Mouse (Mus musculus): Measurements from ENCODE around the gene Six2.

Six2 gene

GRCm38 (mm10) chr17:85688236-85688910 lies at the start of gene Six2:
Gene Six2, minus strand, starts transcription at chr17:85688274.
- no peak for DNase-seq (ENCODE audit: extremely low read depth, low read depth, low spot score)

- no peak for DNase-seq (ENCODE audit: extremely low read depth, low read depth, low spot score)
These were observed 49.2 kb upstream of the Six2 start for GRCm38 (mm10) chr17:85737090-85737780.

GRCm38 (mm10) chr17:85731329-85731728 lies 43.3 kb upstream of the Six2 start:
- DNase-seq (ENCODE audit: extremely low read depth, low read depth, low spot score): no peak

GRCm38 (mm10) chr17:85730231-85731015 lies 42.3 kb upstream of the Six2 start:
- DNase-seq (ENCODE audit: extremely low read depth, low read depth, low spot score): no peak

GRCm38 (mm10) chr17:85728071-85728718 lies 40.1 kb upstream of the Six2 start:
- no peak for DNase-seq (ENCODE audit: extremely low read depth, low read depth, low spot score)

- no peak for DNase-seq (ENCODE audit: extremely low read depth, low read depth, low spot score)
These were observed 37.9 kb upstream of the Six2 start for GRCm38 (mm10) chr17:85725988-85726387.

GRCm38 (mm10) chr17:85723166-85723565 lies 35.1 kb upstream of the Six2 start:
- DNase-seq (ENCODE audit: extremely low read depth, low read depth, low spot score): no peak

- DNase-seq (ENCODE audit: extremely low read depth, low read depth, low spot score): no peak
These were observed 29.2 kb upstream of the Six2 start for GRCm38 (mm10) chr17:85717266-85717665.

- DNase-seq (ENCODE audit: extremely low read depth, low read depth, low spot score): no peak
These were observed 27.7 kb upstream of the Six2 start for GRCm38 (mm10) chr17:85715784-85716183.

- no peak for DNase-seq (ENCODE audit: extremely low read depth, low read depth, low spot score)
These were observed 26.3 kb upstream of the Six2 start for GRCm38 (mm10) chr17:85714370-85714769.

GRCm38 (mm10) chr17:85712874-85713273 lies 24.8 kb upstream of the Six2 start:
- DNase-seq (ENCODE audit: extremely low read depth, low read depth, low spot score): no peak

- no peak for DNase-seq (ENCODE audit: extremely low read depth, low read depth, low spot score)
These were observed 16.5 kb upstream of the Six2 start for GRCm38 (mm10) chr17:85704369-85705260.

- DNase-seq (ENCODE audit: extremely low read depth, low read depth, low spot score): no peak
These were observed 12.0 kb upstream of the Six2 start for GRCm38 (mm10) chr17:85700028-85700427.

GRCm38 (mm10) chr17:85698643-85699042 lies 10.6 kb upstream of the Six2 start:
- DNase-seq (ENCODE audit: extremely low read depth, low read depth, low spot score): no peak

- no peak for DNase-seq (ENCODE audit: extremely low read depth, low read depth, low spot score)
These were observed 9.9 kb upstream of the Six2 start for GRCm38 (mm10) chr17:85697976-85698375.

GRCm38 (mm10) chr17:85694499-85694898 lies 6.4 kb upstream of the Six2 start:
- no peak for DNase-seq (ENCODE audit: extremely low read depth, low read depth, low spot score)

GRCm38 (mm10) chr17:85693101-85693500 lies 5.0 kb upstream of the Six2 start:
- no peak for DNase-seq (ENCODE audit: extremely low read depth, low read depth, low spot score)

GRCm38 (mm10) chr17:85692594-85692993 lies 4.5 kb upstream of the Six2 start:
- no peak for DNase-seq (ENCODE audit: extremely low read depth, low read depth, low spot score)

GRCm38 (mm10) chr17:85691701-85692536 lies 3.8 kb upstream of the Six2 start:
- no peak for DNase-seq (ENCODE audit: extremely low read depth, low read depth, low spot score)

- DNase-seq (ENCODE audit: extremely low read depth, low read depth, low spot score): no peak
These were observed 2.9 kb upstream of the Six2 start for GRCm38 (mm10) chr17:85690969-85691335.
